Mouse (Mus musculus) midbrain, embryonic 14.5 days (tissue): ENCODE measurements at regions not wholly inside any gene's neighbourhood (a gene's known extent, or its start where the extent isn't known, plus 50 kb on each side); places are given as distances from the start of the nearest gene placed in this dataset.
"Not testable (repeated sequence)": the region's sequence is repeated elsewhere in the genome, so short reads cannot be mapped to it uniquely, and the experiment has no call there.

Experiments used
- ATAC-seq: fragments of 200-750 bp; cut with Nextera tagmentation; 2 replicates; pipeline ENCODE4 v1.8.0; 2017; ENCODE audit warnings: moderate number of reproducible peaks, moderate library complexity; ENCODE audit not compliant: low FRiP score, low TSS enrichment
- DNase-seq: peaks from one replicate; pipeline ENCODE4 v3.0.0-alpha.2; 2015
- H3K27ac ChIP-seq: fragments of 300-500 bp; sonication (generic); replicated peaks from 2 replicates; pipeline ENCODE4 v1.5.1; 2014; ENCODE audit warnings: mild to moderate bottlenecking, low read depth, low read length, moderate library complexity
- H3K27me3 ChIP-seq: fragments of 300-500 bp; sonication (generic); 2 replicates; pipeline ENCODE4 v1.6.1; 2014; ENCODE audit warnings: low read length, control low read depth, mixed read lengths; ENCODE audit not compliant: control insufficient read depth, insufficient read depth
- H3K36me3 ChIP-seq: fragments of 300-500 bp; sonication (generic); 2 replicates; pipeline ENCODE4 v1.6.1; 2014; ENCODE audit warnings: low read length, control low read depth; ENCODE audit not compliant: control insufficient read depth, insufficient read depth
- H3K4me1 ChIP-seq: fragments of 300-500 bp; sonication (generic); 2 replicates; pipeline ENCODE4 v1.6.1; 2014; ENCODE audit warnings: mild to moderate bottlenecking, antibody characterized with exemption, low read length, control low read depth; ENCODE audit not compliant: control insufficient read depth, insufficient read depth
- H3K4me2 ChIP-seq: fragments of 300-500 bp; sonication (generic); 2 replicates; pipeline ENCODE4 v1.6.1; 2014; ENCODE audit warnings: mild to moderate bottlenecking, low read length, moderate library complexity
- H3K4me3 ChIP-seq: fragments of 300-500 bp; sonication (generic); replicated peaks from 2 replicates; pipeline ENCODE4 v1.5.1; 2014; ENCODE audit warnings: low read depth, low read length
- H3K9ac ChIP-seq: fragments of 300-500 bp; sonication (generic); replicated peaks from 2 replicates; pipeline ENCODE4 v1.6.1; 2014; ENCODE audit warnings: mild to moderate bottlenecking, low read length, moderate library complexity
- H3K9me3 ChIP-seq: fragments of 300-500 bp; sonication (generic); 2 replicates; pipeline ENCODE4 v1.6.1; 2016; ENCODE audit warnings: low read length, control low read depth, mixed read lengths; ENCODE audit not compliant: control insufficient read depth
- WGBS: fragments of 180-500 bp; shearing (Covaris S2); extraction: QIAGEN DNeasy Blood & Tissue Kit; methylation state at CpG from one replicate; pipeline ENCODE4 v1.1.7; 2014; 5-methylcytosine and 5-hydroxymethylcytosine counted together

- Histone ChIP-seq H3K4me2 (no peak overlapping the region), H3K36me3 (no peaks in the 10 kb centered on the region), H3K27me3 (no peaks in the 10 kb centered on the region), H3K9me3 (no peaks in the 10 kb centered on the region), H3K27ac (no peak overlapping the region), H3K4me1 (no peaks in the 10 kb centered on the region), H3K9ac (no peak overlapping the region), H3K4me3 (no peak overlapping the region)
- no peak for ATAC-seq
- DNase-seq, result no peak
- WGBS, result 95% methylated on average over 4 of the region's 4 CpGs
Observed at GRCm38 (mm10) chr10:120675369-120675768, 199.1 kb upstream of the Hmga2 start.

- no peaks in the 10 kb centered on the region for H3K9me3 ChIP-seq
- peak; percentile 20 for DNase-seq
- no peak overlapping the region for H3K27ac ChIP-seq
- H3K27me3 ChIP-seq, result no peaks in the 10 kb centered on the region
- 37% methylated on average over 10 of the region's 10 CpGs for WGBS
- no peak overlapping the region for H3K4me3 ChIP-seq
- H3K4me2 ChIP-seq, result no peak overlapping the region
- H3K36me3 ChIP-seq, result no peaks in the 10 kb centered on the region
- H3K4me1 ChIP-seq, result no peaks in the 10 kb centered on the region
- H3K9ac ChIP-seq, result no peak overlapping the region
- no peak for ATAC-seq
Observed at GRCm38 (mm10) chr10:120674321-120675045, 198.2 kb upstream of the Hmga2 start.

- not testable (repeated sequence) for H3K36me3 ChIP-seq, H3K27ac ChIP-seq, H3K27me3 ChIP-seq, H3K9me3 ChIP-seq, H3K4me2 ChIP-seq, ATAC-seq, DNase-seq, H3K4me1 ChIP-seq, H3K9ac ChIP-seq, H3K4me3 ChIP-seq
- WGBS, result 94% methylated on average over 7 of the region's 7 CpGs
Observed at GRCm38 (mm10) chr10:120667678-120668031, 191.4 kb upstream of the Hmga2 start.

- Histone ChIP-seq H3K4me2 (no peak overlapping the region), H3K9ac (no peak overlapping the region), H3K27ac (no peak overlapping the region), H3K4me3 (no peak overlapping the region), H3K4me1 (no peaks in the 10 kb centered on the region), H3K36me3 (no peaks in the 10 kb centered on the region), H3K27me3 (no peaks in the 10 kb centered on the region), H3K9me3 (no peaks in the 10 kb centered on the region; the same call in 1 of the 2 replicates)
- no peak for ATAC-seq
- DNase-seq, result peak; percentile 79
- WGBS, result 60% methylated on average over 12 of the region's 12 CpGs
Observed at GRCm38 (mm10) chr10:120666985-120667677, 190.9 kb upstream of the Hmga2 start.

- no peaks in the 10 kb centered on the region for H3K4me1 ChIP-seq
- no peak overlapping the region for H3K9ac ChIP-seq
- H3K27me3 ChIP-seq, result no peaks in the 10 kb centered on the region
- no peaks in the 10 kb centered on the region for H3K36me3 ChIP-seq
- H3K4me3 ChIP-seq, result no peak overlapping the region
- DNase-seq, result no peak
- H3K4me2 ChIP-seq, result no peak overlapping the region
- H3K9me3 ChIP-seq, result no peaks in the 10 kb centered on the region; the same call in 1 of the 2 replicates
- WGBS, result 90% methylated on average over 7 of the region's 7 CpGs
- H3K27ac ChIP-seq, result no peak overlapping the region
- ATAC-seq, result no peak
Observed at GRCm38 (mm10) chr10:120666202-120666860, 190.1 kb upstream of the Hmga2 start.

- H3K9ac ChIP-seq, result no peak overlapping the region
- no peak for DNase-seq
Observed at GRCm38 (mm10) chr10:120665670-120666069, 189.4 kb upstream of the Hmga2 start.

GRCm38 (mm10) chr10:120664419-120664818, 188.2 kb upstream of the Hmga2 start:
- H3K9ac ChIP-seq, result no peak overlapping the region
- H3K27ac ChIP-seq, result no peak overlapping the region
- H3K9me3 ChIP-seq, result no peaks in the 10 kb centered on the region; the same call in 1 of the 2 replicates
- DNase-seq, result no peak
- no peaks in the 10 kb centered on the region for H3K27me3 ChIP-seq
- 91% methylated on average over 5 of the region's 5 CpGs for WGBS
- H3K36me3 ChIP-seq, result no peaks in the 10 kb centered on the region
- no peak overlapping the region for H3K4me3 ChIP-seq
- ATAC-seq, result no peak
- no peaks in the 10 kb centered on the region for H3K4me1 ChIP-seq
- no peak overlapping the region for H3K4me2 ChIP-seq

More at GRCm38 (mm10) chr10:120665670-120666069, 189.4 kb upstream of the Hmga2 start:
- H3K36me3 ChIP-seq, result no peaks in the 10 kb centered on the region
- 82% methylated on average over 5 of the region's 5 CpGs for WGBS
- no peak overlapping the region for H3K27ac ChIP-seq
- ATAC-seq, result no peak
- no peaks in the 10 kb centered on the region; the same call in 1 of the 2 replicates for H3K9me3 ChIP-seq
- no peak overlapping the region for H3K4me3 ChIP-seq
- no peaks in the 10 kb centered on the region for H3K27me3 ChIP-seq
- H3K4me2 ChIP-seq, result no peak overlapping the region
- no peaks in the 10 kb centered on the region for H3K4me1 ChIP-seq

GRCm38 (mm10) chr10:120663396-120663795, 187.1 kb upstream of the Hmga2 start:
- Histone ChIP-seq H3K36me3 (no peaks in the 10 kb centered on the region), H3K27me3 (no peaks in the 10 kb centered on the region), H3K9me3 (no peaks in the 10 kb centered on the region; the same call in 1 of the 2 replicates), H3K9ac (no peak overlapping the region), H3K4me3 (no peak overlapping the region), H3K27ac (no peak overlapping the region), H3K4me1 (no peaks in the 10 kb centered on the region), H3K4me2 (no peak overlapping the region)
- 88% methylated on average over 11 of the region's 11 CpGs for WGBS
- DNase-seq, result no peak
- ATAC-seq, result no peak
